Mouse (Mus musculus): ENCODE data around the gene Asap2. TPM values are rescaled to one million over a fixed set of nuclear protein-coding genes. Genes with fewer than 3 reads are reported as not detected.
"Not testable (repeated sequence)": the region's sequence is repeated elsewhere in the genome, so short reads cannot be mapped to it uniquely, and the experiment has no call there.

Asap2 gene
- total RNA-seq (2015) (2.9 and 4.2 TPM in 2 replicates), total RNA-seq (2017) (2.8 and 3.5 TPM in 2 replicates)

GRCm38 (mm10) chr12:20990132-20990531, at the start of gene Asap2:
TSS of gene Asap2 (plus strand) at chr12:20990459.
- ATAC-seq (ENCODE audit: poor library complexity, severe bottlenecking) = not testable (repeated sequence)

- ATAC-seq (ENCODE audit: poor library complexity, severe bottlenecking) = not testable (repeated sequence)
These were observed 42.9 kb upstream of the Asap2 start for GRCm38 (mm10) chr12:20947051-20947997.

- not testable (repeated sequence) for ATAC-seq (ENCODE audit: poor library complexity, severe bottlenecking)
These were observed 320 bp downstream of the Asap2 start for GRCm38 (mm10) chr12:20990579-20990978.

GRCm38 (mm10) chr12:21030875-21031274, 40.6 kb downstream of the Asap2 start:
- not testable (repeated sequence) for ATAC-seq (ENCODE audit: poor library complexity, severe bottlenecking)

GRCm38 (mm10) chr12:21046716-21047115, 56.5 kb downstream of the Asap2 start:
- not testable (repeated sequence) for ATAC-seq (ENCODE audit: poor library complexity, severe bottlenecking)

GRCm38 (mm10) chr12:21075731-21076130, 85.5 kb downstream of the Asap2 start:
- ATAC-seq (ENCODE audit: poor library complexity, severe bottlenecking) = not testable (repeated sequence)

- ATAC-seq (ENCODE audit: poor library complexity, severe bottlenecking) = not testable (repeated sequence)
These were observed 99.9 kb downstream of the Asap2 start for GRCm38 (mm10) chr12:21090168-21090567.

GRCm38 (mm10) chr12:21092446-21092845, 102.2 kb downstream of the Asap2 start:
- not testable (repeated sequence) for ATAC-seq (ENCODE audit: poor library complexity, severe bottlenecking)

GRCm38 (mm10) chr12:21097806-21098325, 107.6 kb downstream of the Asap2 start:
- ATAC-seq (ENCODE audit: poor library complexity, severe bottlenecking) = not testable (repeated sequence)

GRCm38 (mm10) chr12:21111116-21111475, 120.8 kb downstream of the Asap2 start:
- not testable (repeated sequence) for ATAC-seq (ENCODE audit: poor library complexity, severe bottlenecking)

- peak; percentile 100 for ATAC-seq (ENCODE audit: poor library complexity, severe bottlenecking)
These were observed 121.5 kb downstream of the Asap2 start for GRCm38 (mm10) chr12:21111476-21112452.

- peak; percentile 46; the same call in 1 of the 2 replicates for ATAC-seq (ENCODE audit: poor library complexity, severe bottlenecking)
These were observed 122.2 kb downstream of the Asap2 start for GRCm38 (mm10) chr12:21112453-21112857.

GRCm38 (mm10) chr12:21119446-21119845, 129.2 kb downstream of the Asap2 start:
- no peak for ATAC-seq (ENCODE audit: poor library complexity, severe bottlenecking)

- ATAC-seq (ENCODE audit: poor library complexity, severe bottlenecking) = peak; percentile 97
These were observed 132.6 kb downstream of the Asap2 start for GRCm38 (mm10) chr12:21122818-21123217.

- no peak for ATAC-seq (ENCODE audit: poor library complexity, severe bottlenecking)
These were observed 133.4 kb downstream of the Asap2 start for GRCm38 (mm10) chr12:21123647-21124046.

- no peak for ATAC-seq (ENCODE audit: poor library complexity, severe bottlenecking)
These were observed 135.6 kb downstream of the Asap2 start for GRCm38 (mm10) chr12:21125675-21126470.

- no peak for ATAC-seq (ENCODE audit: poor library complexity, severe bottlenecking)
These were observed 136.3 kb downstream of the Asap2 start for GRCm38 (mm10) chr12:21126516-21126915.

GRCm38 (mm10) chr12:21128930-21129869, 138.9 kb downstream of the Asap2 start:
- ATAC-seq (ENCODE audit: poor library complexity, severe bottlenecking) = peak; percentile 90
